8 mouse cellular contexts compared by ENCODE assay signal in genomic region chr10:62379808-62380207, GRCm38 (mm10). TPM values are rescaled to one million over a fixed set of nuclear protein-coding genes. Genes with fewer than 3 reads are reported as not detected.
DNase-seq lines count a peak whose midpoint lies in the region; ATAC-seq and TF ChIP-seq lines count a peak whose summit lies in the region.

Gene Hk1, minus strand, starts transcription at chr10:62379908.

- H3K36me3 ChIP-seq in ES-Bruce4 (ENCODE audit: control insufficient read depth, insufficient read depth, low read length, poor library complexity, severe bottlenecking): no peaks in the 10 kb centered on the region
- H3K36me3 ChIP-seq in forebrain, embryonic 11.5 days (ENCODE audit: control insufficient read depth, insufficient read depth, low read length): no peaks in the 10 kb centered on the region
- no peaks in the 10 kb centered on the region for H3K36me3 ChIP-seq in hindbrain, embryonic 14.5 days (replicated peaks; ENCODE audit: control insufficient read depth, insufficient read depth)
- H3K36me3 ChIP-seq in liver, postnatal 0 days (replicated peaks; ENCODE audit: insufficient read depth, low read length): no peaks in the 10 kb centered on the region

- DNase-seq in cerebellum, adult 2 months: no peak
- DNase-seq in cerebellum, postnatal 36 days: no peak
- DNase-seq in forebrain, embryonic 11.5 days (ENCODE audit: low spot score): no peak
- DNase-seq in hindbrain, embryonic 14.5 days (ENCODE audit: low spot score): no peak
- no peak for DNase-seq in liver, postnatal 0 days
- no peak for DNase-seq in right cerebral cortex, adult 2 months (ENCODE audit: low spot score in 2 of 2)
- no peak for DNase-seq in urinary bladder, postnatal 4 days (ENCODE audit: low spot score in 2 of 2)

- WGBS in cerebellum, adult 2 months: 87% methylated on average over 1 of the region's 1 CpGs
- WGBS in forebrain, embryonic 11.5 days: 85% methylated on average over 1 of the region's 1 CpGs
- WGBS in hindbrain, embryonic 14.5 days: 85% methylated on average over 1 of the region's 1 CpGs
- 66% methylated on average over 1 of the region's 1 CpGs for WGBS in liver, postnatal 0 days (ENCODE audit: insufficient replicate concordance)

- no peak within 1 kb of the TSS for H3K9ac ChIP-seq in ES-Bruce4 (ENCODE audit: low read depth, poor library complexity, severe bottlenecking)
- H3K9ac ChIP-seq in forebrain, embryonic 11.5 days (ENCODE audit: low read length): no peak within 1 kb of the TSS
- H3K9ac ChIP-seq in hindbrain, embryonic 14.5 days: no peak within 1 kb of the TSS
- H3K9ac ChIP-seq in liver, postnatal 0 days (replicated peaks): no peak within 1 kb of the TSS

- TF ChIP-seq POLR2A in cerebellum, adult 2 months (IDR thresholded peaks at IDR 0.05; ENCODE audit: borderline replicate concordance, insufficient read depth, low read length): no peak
- TF ChIP-seq POLR2A in ES-Bruce4 (IDR thresholded peaks at IDR 0.05; ENCODE audit: insufficient read depth, low read length): no peak

- no peaks in the 10 kb centered on the region for H3K4me1 ChIP-seq in cerebellum, adult 2 months (ENCODE audit: control insufficient read depth, insufficient read depth, low read length)
- no peaks in the 10 kb centered on the region for H3K4me1 ChIP-seq in ES-Bruce4 (ENCODE audit: control insufficient read depth, insufficient read depth, low read length)
- H3K4me1 ChIP-seq in forebrain, embryonic 11.5 days (replicated peaks; ENCODE audit: control insufficient read depth, insufficient read depth, low read length): no peaks in the 10 kb centered on the region
- H3K4me1 ChIP-seq in hindbrain, embryonic 14.5 days (replicated peaks; ENCODE audit: control insufficient read depth, insufficient read depth, low read length): no peaks in the 10 kb centered on the region
- H3K4me1 ChIP-seq in liver, postnatal 0 days (ENCODE audit: insufficient read depth): no peaks in the 10 kb centered on the region

- H3K4me2 ChIP-seq in forebrain, embryonic 11.5 days (ENCODE audit: low read depth, low read length, severe bottlenecking): no peak within 1 kb of the TSS
- H3K4me2 ChIP-seq in hindbrain, embryonic 14.5 days (replicated peaks): no peak within 1 kb of the TSS
- H3K4me2 ChIP-seq in liver, postnatal 0 days (ENCODE audit: low read depth, low read length): no peak within 1 kb of the TSS

- H3K9me3 ChIP-seq in ES-Bruce4 (replicated peaks; ENCODE audit: control insufficient read depth, insufficient read depth, low read length, poor library complexity, severe bottlenecking): no peaks in the 10 kb centered on the region
- H3K9me3 ChIP-seq in forebrain, embryonic 11.5 days (ENCODE audit: control insufficient read depth, low read length): no peaks in the 10 kb centered on the region
- no peaks in the 10 kb centered on the region for H3K9me3 ChIP-seq in hindbrain, embryonic 14.5 days (ENCODE audit: control insufficient read depth, low read length)
- H3K9me3 ChIP-seq in liver, postnatal 0 days (ENCODE audit: low read length): no peaks in the 10 kb centered on the region

- no peak within 1 kb of the TSS for H3K4me3 ChIP-seq in cerebellum, adult 2 months (replicated peaks; ENCODE audit: insufficient read depth, low read depth, low read length)
- H3K4me3 ChIP-seq in ES-Bruce4 (ENCODE audit: low read depth, low read length): no peak within 1 kb of the TSS
- H3K4me3 ChIP-seq in forebrain, embryonic 11.5 days (ENCODE audit: low read depth, low read length): no peak within 1 kb of the TSS
- no peak within 1 kb of the TSS for H3K4me3 ChIP-seq in hindbrain, embryonic 14.5 days (replicated peaks; ENCODE audit: low read length)
- no peak within 1 kb of the TSS for H3K4me3 ChIP-seq in liver, postnatal 0 days (ENCODE audit: low read depth, low read length)

- no peaks in the 10 kb centered on the region for H3K27me3 ChIP-seq in cerebellum, adult 2 months (ENCODE audit: control insufficient read depth, insufficient read depth, low read length)
- no peaks in the 10 kb centered on the region for H3K27me3 ChIP-seq in ES-Bruce4 (ENCODE audit: control insufficient read depth, insufficient read depth, low read length, poor library complexity, severe bottlenecking)
- H3K27me3 ChIP-seq in forebrain, embryonic 11.5 days (ENCODE audit: control insufficient read depth, insufficient read depth, low read length): no peaks in the 10 kb centered on the region
- H3K27me3 ChIP-seq in hindbrain, embryonic 14.5 days (ENCODE audit: control insufficient read depth, insufficient read depth, low read length): no peaks in the 10 kb centered on the region
- H3K27me3 ChIP-seq in liver, postnatal 0 days (ENCODE audit: insufficient read depth, low read length): no peaks in the 10 kb centered on the region

- no peak for TF ChIP-seq EP300 in ES-Bruce4 (IDR thresholded peaks at IDR 0.05; ENCODE audit: insufficient read depth, low read depth, low read length)
- no peak for TF ChIP-seq EP300 in liver, postnatal 0 days (IDR thresholded peaks at IDR 0.05; ENCODE audit: low read depth)

- TF ChIP-seq CTCF in cerebellum, adult 2 months (IDR thresholded peaks at IDR 0.05; ENCODE audit: borderline replicate concordance, insufficient read depth, low read depth, low read length): no peak
- TF ChIP-seq CTCF in ES-Bruce4 (IDR thresholded peaks at IDR 0.05; ENCODE audit: low read depth, low read length): no peak
- no peak for TF ChIP-seq CTCF in liver, postnatal 0 days (IDR thresholded peaks at IDR 0.05; ENCODE audit: low read depth)

- ATAC-seq in forebrain, embryonic 11.5 days (replicated peaks; ENCODE audit: low FRiP score): no peak
- no peak for ATAC-seq in hindbrain, embryonic 14.5 days (ENCODE audit: low FRiP score)
- no peak for ATAC-seq in liver, postnatal 0 days

- no peak within 1 kb of the TSS for H3K27ac ChIP-seq in cerebellum, adult 2 months (ENCODE audit: insufficient read depth, low read length)
- no peak within 1 kb of the TSS for H3K27ac ChIP-seq in ES-Bruce4 (ENCODE audit: insufficient read depth, low read length)
- H3K27ac ChIP-seq in forebrain, embryonic 11.5 days (ENCODE audit: low read depth, low read length): no peak within 1 kb of the TSS
- H3K27ac ChIP-seq in hindbrain, embryonic 14.5 days: no peak within 1 kb of the TSS
- H3K27ac ChIP-seq in liver, postnatal 0 days (ENCODE audit: low read depth): no peak within 1 kb of the TSS

RNA-seq across cellular contexts. Expression of gene Hk1, which starts in this region (rescaled TPM):
- 206 and 213 TPM in 2 replicates for polyA plus RNA-seq in cerebellum, adult 2 months (2012; rRNA removed)
- polyA plus RNA-seq in ES-Bruce4 (2011; ENCODE audit: insufficient read depth, insufficient read length, low read depth, missing spikeins): 59.5 and 61.3 TPM in 2 replicates
- polyA plus RNA-seq in forebrain, embryonic 11.5 days (2014; fragmentation: Nextera tagmentation; extraction: Ambion mirVana): 25.9 and 28.2 TPM in 2 replicates
- 89.9 and 105 TPM in 2 replicates for polyA plus RNA-seq in hindbrain, embryonic 14.5 days (2014; fragmentation: Nextera tagmentation; extraction: Ambion mirVana)
- 22.1 and 30.7 TPM in 2 replicates for polyA plus RNA-seq in liver, postnatal 0 days (2015; fragmentation: Nextera tagmentation; extraction: Ambion mirVana)
